Mouse (Mus musculus) urinary bladder, postnatal 14 days (tissue): ENCODE results near the gene Prcp.
A peak's percentile ranks its signal among the peaks of the same experiment; 100 is the strongest.
"Not testable (repeated sequence)": the region's sequence is repeated elsewhere in the genome, so short reads cannot be mapped to it uniquely, and the experiment has no call there.

Experiments
- DNase-seq: peaks from one replicate; pipeline ENCODE4 v3.0.0; 2021; ENCODE audit warnings: low spot score

The Prcp gene

DNA sequence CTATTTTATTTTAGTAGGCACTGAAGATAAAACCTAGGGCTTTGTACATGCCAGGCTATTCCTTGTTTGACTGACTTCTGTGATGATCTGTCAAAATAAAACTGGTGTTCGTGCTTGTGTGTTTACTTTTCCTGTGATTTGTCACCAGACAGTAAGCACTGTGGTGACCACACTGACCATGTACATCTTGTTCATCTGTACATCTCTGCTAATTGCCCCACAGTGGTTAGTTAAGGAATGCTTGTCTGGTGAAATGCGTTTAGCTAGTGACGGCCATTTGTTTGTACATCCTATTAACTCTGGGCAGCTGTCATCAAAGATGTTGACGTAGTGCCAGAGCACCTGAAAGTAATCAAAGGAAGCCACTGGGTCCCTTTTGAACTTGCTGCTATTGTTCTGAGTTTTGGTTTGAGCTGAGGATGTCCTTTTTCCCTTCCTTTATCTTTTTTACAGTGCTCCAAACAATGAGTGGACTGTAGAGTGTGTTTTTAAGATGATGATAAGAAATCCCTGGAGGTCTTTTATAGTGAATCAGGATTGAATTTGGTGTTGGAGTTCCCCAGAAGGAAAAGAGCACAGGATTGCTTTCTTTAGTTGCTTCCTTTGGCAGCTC lies 16.5 kb downstream of the Prcp start:
- no peak for DNase-seq

DNA sequence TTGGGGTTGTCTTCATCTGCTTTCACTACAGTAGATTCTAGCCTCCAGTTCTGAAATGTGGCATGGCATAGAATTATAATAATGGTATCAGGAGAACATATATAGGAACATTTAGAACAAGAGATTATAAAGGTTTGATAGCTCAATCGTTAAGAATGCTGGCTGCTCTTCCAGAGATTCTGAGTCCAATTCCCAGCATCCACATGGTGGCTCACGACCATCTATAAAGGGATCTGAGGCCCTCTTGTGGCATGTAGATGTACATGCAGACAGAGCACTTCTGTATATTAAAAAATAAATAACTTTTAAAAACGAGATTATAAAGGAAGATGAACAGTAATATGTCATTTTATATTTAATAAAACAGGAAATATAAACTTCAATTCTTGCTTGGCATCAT lies 19.2 kb downstream of the Prcp start:
- DNase-seq = no peak

DNA sequence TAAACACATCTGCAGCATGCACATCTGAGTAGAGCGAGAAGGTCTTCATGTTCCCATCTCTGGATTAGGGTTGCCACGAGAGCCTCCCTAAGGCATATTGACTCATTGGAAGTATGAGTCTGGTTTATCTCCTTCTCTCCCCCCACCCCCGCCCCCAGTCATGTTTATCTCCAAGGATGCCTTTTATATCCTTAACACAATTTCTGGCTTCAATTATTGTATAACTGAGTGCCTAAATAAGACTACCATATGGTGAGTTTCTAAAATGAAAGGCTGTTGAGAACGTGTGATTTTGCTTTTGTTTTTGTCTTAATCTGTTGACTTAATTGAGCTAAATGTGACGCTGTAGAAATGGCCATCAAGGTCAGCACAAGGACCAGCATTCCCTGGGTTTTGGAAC lies 21.8 kb downstream of the Prcp start:
- no peak for DNase-seq

DNA sequence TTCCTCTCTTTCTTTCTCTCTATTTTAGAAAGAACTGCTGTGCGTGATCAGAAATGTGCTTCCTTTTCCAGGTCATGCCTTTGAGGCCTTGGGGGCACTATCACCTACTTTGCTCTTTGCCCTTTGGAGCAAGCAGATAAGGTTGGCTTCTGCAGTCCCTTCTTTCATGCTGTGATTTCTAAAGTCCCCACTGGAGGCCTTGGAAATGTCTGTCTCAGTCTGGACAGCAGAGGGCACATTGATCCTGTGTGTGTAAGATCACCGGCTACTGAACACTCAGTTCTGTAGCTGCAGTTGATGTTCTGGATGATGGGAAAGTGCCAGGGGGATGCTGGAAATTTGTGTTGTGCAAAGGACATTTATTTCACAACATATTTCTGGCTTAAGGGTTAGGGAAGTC lies 22.8 kb downstream of the Prcp start:
- no peak for DNase-seq

DNA sequence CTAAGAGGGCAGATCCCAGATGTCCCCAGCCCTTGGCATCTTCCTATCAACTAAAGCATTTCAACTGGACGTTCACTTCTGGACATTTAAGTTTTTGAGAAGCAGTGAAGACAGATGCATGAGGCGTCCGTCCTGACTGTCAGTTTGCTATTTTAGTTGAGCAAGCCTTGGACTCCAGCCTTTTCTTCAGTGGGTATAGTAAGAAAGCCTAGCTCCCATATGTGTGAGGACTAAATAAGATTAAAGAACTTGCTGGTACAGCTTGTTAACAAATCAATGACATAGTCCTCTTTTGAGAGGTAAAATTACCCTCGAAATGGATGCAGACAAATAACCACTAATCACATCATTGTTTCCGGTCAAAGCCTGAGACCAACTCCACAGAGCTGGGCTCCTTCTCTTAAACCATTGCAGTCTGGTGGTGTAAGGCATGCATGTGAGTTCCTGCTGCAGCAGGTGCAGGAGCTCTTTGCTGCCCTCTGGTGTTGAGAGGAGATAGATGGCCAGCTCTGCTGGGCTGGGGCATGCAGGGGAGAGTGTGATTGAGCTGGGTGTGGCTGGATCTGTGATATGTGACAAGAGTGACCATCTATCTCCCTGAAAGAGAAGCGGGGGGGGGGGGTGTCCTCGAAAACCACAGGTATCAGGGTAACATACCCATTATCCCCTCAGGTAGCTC lies 29.2 kb downstream of the Prcp start:
- peak; percentile 76 for DNase-seq

DNA sequence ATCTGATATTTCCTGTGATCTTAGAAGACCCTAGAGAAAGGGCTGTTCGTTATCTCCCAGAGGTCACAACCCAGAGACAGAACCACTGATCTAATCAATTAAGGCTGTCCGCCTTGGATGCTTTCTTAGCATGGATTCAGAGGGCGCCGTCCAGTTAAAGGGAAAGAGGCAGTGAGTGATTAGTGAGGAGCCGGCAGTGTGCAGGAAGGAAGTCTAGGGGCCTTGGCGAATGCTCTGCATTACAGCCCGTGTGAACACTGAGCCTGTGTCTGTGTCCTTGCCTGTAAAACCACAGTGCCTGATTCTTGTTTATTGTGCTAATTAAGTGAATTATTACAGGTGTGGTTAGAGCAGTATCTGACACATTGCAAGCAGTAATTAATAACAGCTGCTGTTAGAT lies 30.0 kb downstream of the Prcp start:
- DNase-seq = not testable (repeated sequence)

DNA sequence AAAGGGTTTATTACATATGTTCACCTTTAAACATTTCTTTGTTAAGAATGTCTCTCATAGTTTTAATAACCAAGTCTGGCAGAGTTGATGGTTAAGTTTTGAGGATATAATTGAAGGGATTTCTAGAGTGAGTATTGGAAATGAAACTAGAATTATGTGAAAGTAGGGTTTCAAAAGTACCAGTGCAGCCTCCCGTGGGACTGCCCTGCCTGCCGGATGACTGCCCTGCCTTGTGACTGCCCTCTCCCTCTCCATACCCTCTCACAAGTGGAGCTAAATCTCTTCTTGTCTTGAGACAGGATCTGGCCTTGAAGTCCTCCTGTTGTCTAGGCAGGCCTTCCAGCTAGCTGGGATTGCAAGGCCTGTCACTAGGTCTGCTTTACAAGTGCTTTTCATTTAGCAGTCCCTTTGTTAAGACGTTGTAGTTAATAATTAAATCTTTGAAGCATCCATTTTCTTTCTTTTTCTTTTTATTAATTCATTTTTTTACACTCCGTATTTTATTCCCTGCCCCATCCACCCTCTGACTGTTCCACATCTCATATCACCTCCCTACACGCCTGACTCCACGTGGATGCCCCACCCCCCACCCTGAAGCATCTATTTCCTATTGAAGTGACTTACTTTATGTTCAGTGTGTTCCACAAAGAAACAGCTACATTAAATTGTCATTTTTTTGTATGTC lies 46.0 kb downstream of the Prcp start:
- DNase-seq = no peak

DNA sequence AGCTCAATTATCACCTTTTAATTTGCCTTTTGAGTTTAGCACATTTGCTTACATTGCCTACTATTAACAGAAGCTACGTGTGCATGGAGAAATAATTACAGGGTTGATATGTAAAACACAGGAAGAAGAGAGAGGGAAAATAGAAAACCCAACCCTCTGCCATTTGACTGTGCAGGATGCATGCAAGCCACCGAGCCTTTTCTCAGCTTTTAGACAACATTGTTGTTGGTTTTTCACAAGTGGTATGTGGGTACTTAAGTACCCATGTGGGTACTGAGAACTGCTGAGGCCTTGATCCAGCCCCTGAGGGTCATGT lies 46.5 kb downstream of the Prcp start:
- DNase-seq = no peak

DNA sequence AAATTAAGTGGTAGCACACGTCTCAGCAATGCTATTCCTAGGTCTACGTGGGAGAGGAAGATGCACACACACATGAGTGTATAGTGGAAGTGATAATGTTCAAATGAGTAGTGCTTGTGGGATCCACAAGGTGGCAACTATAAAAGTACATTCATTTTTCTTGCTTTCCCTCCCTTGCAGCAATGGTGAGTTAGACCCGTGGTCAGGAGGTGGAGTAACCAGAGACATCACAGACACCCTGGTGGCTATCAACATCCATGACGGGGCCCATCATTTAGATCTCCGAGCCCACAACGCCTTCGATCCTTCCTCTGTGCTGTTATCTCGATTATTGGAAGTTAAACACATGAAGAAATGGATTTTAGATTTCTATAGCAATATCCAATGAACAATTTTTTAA lies 58.5 kb downstream of the Prcp start:
- DNase-seq = no peak

DNA sequence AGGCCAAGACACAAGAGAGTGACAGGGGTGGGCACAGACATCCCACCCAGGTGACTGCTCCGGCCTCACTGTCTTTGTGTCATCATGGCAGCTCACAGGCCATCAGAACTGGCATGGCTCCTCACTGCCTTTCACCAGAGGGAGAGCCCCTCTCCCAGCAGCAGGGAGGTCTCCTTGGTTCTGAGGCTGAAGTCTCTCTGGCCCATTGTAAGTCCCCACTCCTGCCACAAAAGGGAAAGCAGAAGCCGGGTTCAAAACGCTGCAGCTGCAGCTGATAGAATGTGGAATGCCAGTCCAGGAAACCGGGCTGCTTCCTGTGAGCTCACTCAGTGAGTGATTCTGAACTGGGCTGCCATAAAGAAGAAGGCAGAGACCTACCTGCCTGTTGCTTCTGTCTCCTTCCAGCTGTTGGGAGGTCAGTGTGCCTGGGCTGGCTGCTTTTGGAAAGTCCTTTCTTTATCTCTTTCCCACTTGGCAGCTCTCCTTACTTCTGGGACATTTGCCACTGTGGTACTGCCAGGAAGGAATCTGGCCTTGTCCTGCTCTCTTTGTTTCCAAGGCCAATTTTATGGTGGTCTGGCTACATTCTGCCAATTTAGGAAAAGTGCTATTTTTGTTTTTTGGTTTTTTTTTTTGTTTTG lies 59.2 kb downstream of the Prcp start:
- DNase-seq = not testable (repeated sequence)

DNA sequence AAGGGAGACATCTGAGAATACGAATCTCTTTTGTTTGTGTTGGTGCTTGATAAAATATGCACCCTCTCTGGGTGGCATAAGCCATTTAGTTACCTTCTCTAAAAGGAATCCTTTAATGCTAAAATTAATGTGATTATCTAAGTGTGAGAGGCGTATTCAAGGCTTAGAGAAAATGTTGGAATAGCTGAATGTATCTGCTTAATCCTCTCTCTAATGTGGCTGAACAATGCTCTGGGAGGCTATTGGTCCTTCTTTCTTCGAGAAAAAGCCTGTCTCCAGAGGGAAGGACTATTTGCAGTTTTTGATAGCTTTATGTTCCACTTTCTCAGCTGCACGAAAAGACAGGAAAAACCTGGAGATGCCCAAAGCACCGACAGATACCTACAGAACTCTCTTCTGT lies 62.5 kb downstream of the Prcp start:
- DNase-seq = no peak

DNA sequence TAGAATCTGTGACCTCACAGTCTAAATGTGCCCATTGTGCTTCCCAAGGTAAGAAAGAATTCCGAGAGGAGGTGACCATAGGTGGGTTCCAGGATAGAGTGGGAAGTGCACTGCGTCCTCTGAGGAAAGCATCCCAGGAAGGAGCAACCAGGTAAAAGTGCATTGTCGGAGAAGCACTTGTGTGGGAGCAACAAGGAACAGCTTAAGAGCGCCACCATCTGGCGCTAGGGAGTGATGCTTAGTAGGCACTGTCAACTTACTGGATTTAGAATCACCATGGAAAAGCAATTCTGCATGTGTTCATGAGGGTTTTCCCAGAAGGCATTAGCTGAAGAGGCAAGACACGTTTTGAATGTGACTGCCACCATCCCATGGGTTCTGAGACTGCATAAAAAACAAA lies 63.7 kb downstream of the Prcp start:
- no peak for DNase-seq

DNA sequence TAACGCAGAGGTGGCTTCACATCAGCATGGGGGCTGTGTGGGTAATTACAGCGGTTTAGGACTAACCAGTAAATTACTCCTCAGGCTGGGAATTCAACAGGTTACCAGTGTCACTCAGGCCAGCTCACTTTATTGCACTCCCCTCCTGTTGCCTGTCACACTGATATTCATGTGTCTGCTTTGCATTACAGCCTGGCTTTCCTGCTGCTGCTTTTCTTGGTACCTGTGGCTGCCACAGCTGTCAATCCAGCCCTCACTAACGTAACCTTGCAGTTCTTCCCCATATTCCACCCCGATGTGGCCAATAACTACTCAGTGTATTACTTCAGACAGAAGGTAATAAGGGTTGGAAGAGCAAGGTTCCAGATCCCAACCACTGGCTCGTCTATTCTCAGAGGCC lies 65.5 kb downstream of the Prcp start:
- DNase-seq = no peak

DNA sequence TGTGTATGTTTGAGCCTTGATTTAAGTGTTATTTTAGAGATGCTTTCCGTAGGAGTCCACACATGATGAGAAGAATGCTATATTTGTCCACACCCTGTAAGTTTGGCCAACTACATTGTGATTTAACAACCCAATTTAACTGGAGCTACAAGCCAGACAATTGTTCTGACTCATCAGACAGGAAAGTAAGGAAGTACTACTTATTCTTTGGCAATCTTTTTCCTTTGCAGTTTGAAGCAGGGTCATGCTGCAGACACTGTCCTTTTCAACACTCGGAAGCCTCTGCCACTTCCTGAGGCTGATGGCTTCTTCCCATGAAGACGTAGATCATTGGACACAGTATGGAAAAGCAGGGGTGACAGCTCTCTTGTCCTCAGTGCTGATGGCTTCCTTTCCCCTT lies 76.5 kb downstream of the Prcp start:
- DNase-seq = no peak

DNA sequence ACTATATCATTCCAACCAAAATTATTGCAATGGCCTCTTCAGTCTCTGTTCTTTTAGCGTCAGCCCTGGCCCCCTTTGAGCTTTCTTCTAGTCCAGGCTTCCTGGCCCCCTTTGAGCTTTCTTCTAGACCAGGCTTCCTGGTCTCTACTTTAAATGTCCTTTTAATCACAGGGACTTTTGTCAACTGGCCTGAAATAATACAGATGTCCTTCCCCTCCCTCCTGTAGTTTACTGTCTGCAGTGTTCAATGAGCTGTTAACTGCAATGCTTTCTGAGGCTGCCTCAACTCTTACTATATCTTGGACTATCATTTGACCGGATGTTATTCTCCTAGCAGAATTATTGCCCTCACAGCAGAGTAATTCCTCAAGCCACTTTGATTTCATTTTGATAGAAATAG lies 77.9 kb downstream of the Prcp start:
- DNase-seq = no peak

DNA sequence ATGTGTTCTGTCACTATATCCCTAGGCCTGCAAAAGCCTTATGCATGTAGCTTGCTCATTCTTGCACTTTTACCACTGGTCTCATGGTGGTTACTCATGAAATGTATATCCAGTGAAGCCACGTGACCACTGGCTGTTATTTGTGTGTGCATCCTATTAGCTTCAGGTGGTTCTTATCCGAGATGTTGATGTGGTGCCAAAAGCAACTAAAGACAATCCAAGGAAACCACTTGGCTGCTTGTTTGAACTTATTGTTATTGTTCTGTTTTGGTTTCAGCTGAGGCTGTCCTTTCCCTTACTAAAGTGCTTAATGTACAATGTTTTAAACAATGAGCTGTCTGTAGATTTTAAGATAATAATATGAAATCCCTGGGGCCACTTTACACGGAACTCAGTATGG lies 85.5 kb downstream of the Prcp start:
- DNase-seq = no peak

DNA sequence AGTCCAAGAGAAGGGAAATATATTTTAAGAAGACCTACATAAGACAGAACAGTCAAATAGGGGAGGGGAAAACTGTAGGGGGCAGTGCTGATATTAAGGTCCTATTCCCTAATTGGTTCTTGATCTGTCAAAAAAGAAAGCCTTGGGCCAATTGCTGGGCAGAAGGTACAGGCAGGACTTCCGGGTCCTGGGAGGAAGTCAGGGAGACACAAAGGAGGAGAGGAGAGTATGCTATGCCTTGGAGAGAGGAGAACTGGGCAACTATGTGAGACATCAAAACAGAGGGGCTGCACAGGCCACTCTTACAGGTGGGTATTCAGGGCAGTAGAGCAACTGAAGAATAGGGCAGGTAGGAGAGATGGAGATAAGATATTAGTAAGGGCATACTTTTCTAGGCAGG lies 87.6 kb downstream of the Prcp start:
- no peak for DNase-seq

DNA sequence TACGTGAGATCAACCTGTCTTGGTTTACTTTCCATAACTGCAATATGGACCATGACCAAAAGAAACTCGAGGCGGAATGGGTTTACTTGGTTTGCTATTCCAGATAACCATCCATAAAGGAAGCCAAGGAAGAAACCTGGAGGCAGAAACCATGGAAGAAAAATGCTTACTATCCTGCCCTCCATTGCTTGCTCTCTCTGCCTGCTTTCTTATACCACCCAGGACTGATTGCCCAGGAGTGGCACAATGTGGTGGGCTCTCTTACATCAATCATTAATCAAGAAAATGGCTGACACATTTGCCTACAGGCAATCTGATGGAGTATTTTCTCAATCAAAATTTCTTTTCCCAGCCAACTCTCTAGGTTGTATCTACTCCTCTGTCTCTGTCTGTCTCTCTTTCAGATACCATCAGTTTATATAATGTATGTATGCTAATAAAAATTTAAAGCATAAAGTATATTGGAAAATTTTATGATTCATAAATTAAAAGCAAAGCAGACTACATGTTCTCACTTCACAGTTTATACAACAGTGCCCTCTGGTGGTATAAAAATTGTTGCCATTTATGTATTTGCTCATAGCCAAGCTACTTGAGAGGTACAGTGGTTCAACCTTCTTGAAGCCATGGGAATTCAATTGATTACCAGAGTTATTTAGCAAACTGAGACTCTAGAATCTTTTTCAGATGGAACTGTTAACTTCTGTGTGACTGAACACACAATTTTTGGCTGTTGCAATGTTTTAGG lies 90.7 kb downstream of the Prcp start:
- DNase-seq = no peak

DNA sequence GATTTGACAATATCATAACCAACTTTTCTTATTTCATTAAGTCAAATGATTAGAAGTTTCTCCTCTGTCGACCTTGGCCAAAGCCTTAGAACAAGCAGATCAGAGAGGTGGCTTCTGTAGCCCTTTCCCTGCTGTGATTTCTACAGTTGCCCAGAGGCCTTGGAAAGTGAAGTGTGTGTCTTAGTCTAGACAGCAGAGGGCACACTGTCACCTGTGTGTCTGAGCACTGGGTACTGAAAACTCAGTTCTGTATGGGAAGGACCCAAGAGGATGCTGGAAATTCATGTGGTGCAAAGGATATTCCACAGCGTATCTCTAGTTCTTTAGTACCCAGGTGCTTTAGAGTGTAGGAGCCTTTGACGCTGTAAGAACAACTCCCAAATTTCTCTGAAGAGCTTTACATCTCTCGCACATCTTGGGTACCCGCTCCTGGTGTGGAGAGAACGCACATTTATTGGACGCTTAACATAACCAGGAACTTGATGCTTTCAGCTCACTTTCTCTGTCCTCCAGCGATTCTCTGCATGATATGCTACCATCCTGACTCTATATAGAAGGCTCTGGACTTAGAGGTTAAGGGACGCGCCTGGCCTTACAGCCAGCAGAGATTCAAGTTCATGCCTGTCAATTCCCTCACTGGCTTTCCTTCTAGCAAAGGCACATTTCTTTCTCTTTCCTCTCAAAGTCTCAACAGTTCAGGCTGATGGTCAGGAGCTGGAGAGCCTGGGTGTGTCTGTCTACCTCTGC lies 93.3 kb downstream of the Prcp start:
- no peak for DNase-seq

DNA sequence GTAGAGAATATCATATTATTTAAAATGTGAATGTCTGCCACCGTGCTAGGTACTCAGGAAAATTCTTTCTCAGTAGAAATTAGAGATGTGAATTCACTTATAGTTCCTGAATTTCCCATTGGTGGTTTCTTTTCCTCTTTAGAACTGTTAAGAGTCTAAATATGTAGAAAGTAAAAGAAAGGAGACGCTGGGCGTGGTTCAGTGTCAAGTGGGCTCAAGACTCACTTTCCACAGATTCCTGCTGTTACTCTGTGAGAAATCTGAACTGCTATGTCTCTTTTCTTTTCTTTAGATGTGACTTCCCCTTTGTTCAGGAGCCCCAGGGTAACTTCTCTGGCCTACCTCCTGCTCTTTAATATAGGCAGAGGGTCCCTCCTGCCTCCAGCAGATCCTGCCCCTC lies 103.2 kb downstream of the Prcp start:
- DNase-seq = no peak

DNA sequence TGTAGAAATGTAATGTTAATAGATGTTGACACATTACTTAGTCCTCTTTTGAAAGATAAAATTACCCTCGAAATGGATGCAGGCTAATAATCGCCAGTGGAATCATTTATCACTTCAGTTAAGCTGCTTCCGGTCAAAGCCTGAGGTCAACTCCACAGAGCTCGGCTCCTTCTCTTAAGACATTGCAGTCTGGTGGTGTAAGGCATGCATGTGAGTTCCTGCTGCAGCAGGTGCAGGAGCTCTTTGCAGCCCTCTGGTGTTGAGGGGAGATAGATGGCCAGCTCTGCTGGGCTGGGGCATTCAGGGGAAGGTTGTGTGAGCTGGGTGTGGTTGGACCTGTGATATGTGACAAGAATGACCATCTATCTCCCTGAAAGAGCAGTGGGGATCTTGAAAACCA lies 104.0 kb downstream of the Prcp start:
- DNase-seq = no peak

DNA sequence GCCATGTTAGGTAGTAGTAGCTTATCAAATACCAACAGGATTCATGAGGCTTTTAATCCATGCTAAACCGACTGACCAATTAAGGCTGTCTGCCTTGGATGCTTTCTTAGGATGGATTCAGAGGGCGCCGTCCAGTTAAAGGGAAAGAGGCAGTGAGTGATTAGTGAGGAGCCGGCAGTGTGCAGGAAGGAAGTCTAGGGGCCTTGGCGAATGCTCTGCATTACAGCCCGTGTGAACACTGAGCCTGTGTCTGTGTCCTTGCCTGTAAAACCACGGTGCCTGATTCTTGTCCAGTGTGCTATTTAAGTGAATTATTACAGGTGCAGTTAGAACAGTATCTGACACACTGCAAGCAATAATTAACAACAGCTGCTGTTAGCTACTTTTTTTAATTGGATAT lies 104.5 kb downstream of the Prcp start:
- not testable (repeated sequence) for DNase-seq
